11 mouse cellular contexts compared by ENCODE assay signal in genomic region chr6:99202781-99203180, GRCm38 (mm10).
A peak's percentile ranks its signal among the peaks of the same experiment; 100 is the strongest.
DNase-seq lines count a peak whose midpoint lies in the region; ATAC-seq and TF ChIP-seq lines count a peak whose summit lies in the region.
"Had no signal": no experiment of that assay in that cellular context is flagged by ENCODE, and none has a peak within 500 bp of the region (broad histone marks: within the 10 kb centered on the region; RNA-seq: fewer than 3 reads in every experiment).

No protein-coding gene starts in this region.

- no peaks in the 10 kb centered on the region for H3K36me3 ChIP-seq in heart, embryonic 11.5 days (ENCODE audit: control insufficient read depth, insufficient read depth, low read length)
- H3K36me3 ChIP-seq in lung, embryonic 15.5 days = no peaks in the 10 kb centered on the region
- no peaks in the 10 kb centered on the region for H3K36me3 ChIP-seq in forebrain, embryonic 16.5 days (ENCODE audit: control insufficient read depth, insufficient read depth)
- H3K36me3 ChIP-seq in midbrain, embryonic 14.5 days (ENCODE audit: control insufficient read depth, insufficient read depth, low read length) = no peaks in the 10 kb centered on the region
- no peaks in the 10 kb centered on the region for H3K36me3 ChIP-seq in thymus, adult 2 months (ENCODE audit: control insufficient read depth, insufficient read depth, low read length)
- H3K36me3 ChIP-seq: liver, embryonic 12.5 days had no signal

- no peak for TF ChIP-seq POLR2A in thymus, adult 2 months (IDR thresholded peaks at IDR 0.05; ENCODE audit: control insufficient read depth, extremely low read depth, insufficient read depth, low read length, poor library complexity)

- peak overlapping the region; percentile 84 for H3K27ac ChIP-seq in heart, embryonic 11.5 days (ENCODE audit: low read depth, low read length)
- H3K27ac ChIP-seq in lung, embryonic 15.5 days = no peak overlapping the region
- H3K27ac ChIP-seq in forebrain, embryonic 16.5 days (ENCODE audit: low read length) = 0 out of 2 replicates have a peak overlapping the region, but pooled peaks have one; percentile 12
- H3K27ac ChIP-seq in midbrain, embryonic 14.5 days (replicated peaks; ENCODE audit: low read depth, low read length) = no peak overlapping the region; the same call in 1 of the 2 replicates
- H3K27ac ChIP-seq in thymus, adult 2 months (ENCODE audit: control insufficient read depth, insufficient read depth, low read length) = no peak overlapping the region
- H3K27ac ChIP-seq: liver, embryonic 12.5 days had no signal

- H3K9ac ChIP-seq in heart, embryonic 11.5 days (ENCODE audit: low read depth, low read length) = peak overlapping the region; percentile 36; the same call in 1 of the 2 replicates
- H3K9ac ChIP-seq in lung, embryonic 15.5 days = no peak overlapping the region
- 0 out of 2 replicates have a peak overlapping the region, but pooled peaks have one; percentile 18 for H3K9ac ChIP-seq in forebrain, embryonic 16.5 days (replicated peaks; ENCODE audit: low read depth, low read length)
- H3K9ac ChIP-seq in midbrain, embryonic 14.5 days (replicated peaks; ENCODE audit: low read length) = no peak overlapping the region
- H3K9ac ChIP-seq: liver, embryonic 12.5 days had no signal

- no peak for DNase-seq in heart, adult 18-20 months
- DNase-seq in lung, postnatal 36 days = no peak
- peak; percentile 40 for DNase-seq in midbrain, embryonic 14.5 days
- DNase-seq in adrenal gland, postnatal 36 days = no peak
- no peak for DNase-seq in thymus, adult 2 months
- DNase-seq: kidney, postnatal 10 days; thymus, adult 18-20 months had no signal

- peak overlapping the region; percentile 49 for H3K4me3 ChIP-seq in heart, embryonic 11.5 days (ENCODE audit: low read depth, low read length)
- no peak overlapping the region for H3K4me3 ChIP-seq in lung, embryonic 15.5 days
- H3K4me3 ChIP-seq in forebrain, embryonic 16.5 days (replicated peaks; ENCODE audit: low read length) = peak overlapping the region; percentile 10
- no peak overlapping the region for H3K4me3 ChIP-seq in midbrain, embryonic 14.5 days (replicated peaks; ENCODE audit: low read depth, low read length)
- H3K4me3 ChIP-seq in thymus, adult 2 months (ENCODE audit: control insufficient read depth, insufficient read depth, low read length) = no peak overlapping the region
- H3K4me3 ChIP-seq: liver, embryonic 12.5 days had no signal

- no peak for TF ChIP-seq CTCF in thymus, adult 2 months (IDR thresholded peaks at IDR 0.05; ENCODE audit: borderline replicate concordance, control insufficient read depth, extremely low read depth, insufficient read depth, low read length, poor library complexity)

- ATAC-seq in heart, embryonic 11.5 days (replicated peaks; ENCODE audit: insufficient number of reproducible peaks, low FRiP score, low TSS enrichment) = no peak
- no peak for ATAC-seq in lung, embryonic 15.5 days (ENCODE audit: borderline replicate concordance, extremely low read depth, low FRiP score, low TSS enrichment)
- ATAC-seq in forebrain, embryonic 16.5 days = no peak
- ATAC-seq in midbrain, embryonic 14.5 days (ENCODE audit: low FRiP score, low TSS enrichment) = no peak
- ATAC-seq: liver, embryonic 12.5 days had no signal

- peaks cover 61% of the 10 kb centered on the region for H3K4me1 ChIP-seq in heart, embryonic 11.5 days (ENCODE audit: control insufficient read depth, insufficient read depth, low read length)
- H3K4me1 ChIP-seq in lung, embryonic 15.5 days = peaks cover 54% of the 10 kb centered on the region
- H3K4me1 ChIP-seq in forebrain, embryonic 16.5 days (replicated peaks; ENCODE audit: control insufficient read depth, insufficient read depth, low read length) = peaks cover 39% of the 10 kb centered on the region
- peaks cover 68% of the 10 kb centered on the region for H3K4me1 ChIP-seq in midbrain, embryonic 14.5 days (ENCODE audit: control insufficient read depth, insufficient read depth, low read length)
- 0 out of 2 replicates have a peak, but pooled peaks cover 5% of the 10 kb centered on the region for H3K4me1 ChIP-seq in thymus, adult 2 months (replicated peaks; ENCODE audit: control insufficient read depth, insufficient read depth, low read length)

- no peaks in the 10 kb centered on the region for H3K9me3 ChIP-seq in heart, embryonic 11.5 days (replicated peaks; ENCODE audit: control insufficient read depth, low read length)
- H3K9me3 ChIP-seq in lung, embryonic 15.5 days = no peaks in the 10 kb centered on the region
- no peaks in the 10 kb centered on the region for H3K9me3 ChIP-seq in forebrain, embryonic 16.5 days (ENCODE audit: control insufficient read depth, low read length)
- H3K9me3 ChIP-seq in midbrain, embryonic 14.5 days (ENCODE audit: control insufficient read depth, low read length) = no peaks in the 10 kb centered on the region
- H3K9me3 ChIP-seq: liver, embryonic 12.5 days had no signal

- WGBS in heart, embryonic 11.5 days (ENCODE audit: insufficient replicate concordance) = 72% methylated on average over 4 of the region's 4 CpGs
- WGBS in lung, embryonic 15.5 days = 79% methylated on average over 4 of the region's 4 CpGs
- 12% methylated on average over 4 of the region's 4 CpGs for WGBS in forebrain, embryonic 16.5 days
- WGBS in midbrain, embryonic 14.5 days = 37% methylated on average over 4 of the region's 4 CpGs
- 98% methylated on average over 4 of the region's 4 CpGs for WGBS in thymus, adult 2 months

- no peaks in the 10 kb centered on the region for H3K27me3 ChIP-seq in heart, embryonic 11.5 days (ENCODE audit: control insufficient read depth, insufficient read depth, low read length)
- H3K27me3 ChIP-seq in lung, embryonic 15.5 days = no peaks in the 10 kb centered on the region
- no peaks in the 10 kb centered on the region for H3K27me3 ChIP-seq in forebrain, embryonic 16.5 days (replicated peaks; ENCODE audit: control insufficient read depth, insufficient read depth, low read length)
- H3K27me3 ChIP-seq in midbrain, embryonic 14.5 days (ENCODE audit: control insufficient read depth, insufficient read depth, low read length) = no peaks in the 10 kb centered on the region
- H3K27me3 ChIP-seq in thymus, adult 2 months (ENCODE audit: control insufficient read depth, insufficient read depth, low read length) = no peaks in the 10 kb centered on the region

- peak overlapping the region; percentile 66 for H3K4me2 ChIP-seq in heart, embryonic 11.5 days
- peak overlapping the region; percentile 35; the same call in 1 of the 2 replicates for H3K4me2 ChIP-seq in lung, embryonic 15.5 days
- H3K4me2 ChIP-seq in forebrain, embryonic 16.5 days (ENCODE audit: low read length) = peak overlapping the region; percentile 36
- peak overlapping the region; percentile 38 for H3K4me2 ChIP-seq in midbrain, embryonic 14.5 days (ENCODE audit: low read length)

Comparison
In these comparisons a context has a peak if more than half of its experiments do, and no peak if none do; other contexts are left out.
1. H3K27ac ChIP-seq: peak in heart, embryonic 11.5 days (single experiment) and forebrain, embryonic 16.5 days (single experiment); none in lung, embryonic 15.5 days (single experiment), midbrain, embryonic 14.5 days (single experiment) and thymus, adult 2 months (single experiment).
2. H3K4me3 ChIP-seq: peak in heart, embryonic 11.5 days (single experiment) and forebrain, embryonic 16.5 days (single experiment); none in lung, embryonic 15.5 days (single experiment), midbrain, embryonic 14.5 days (single experiment) and thymus, adult 2 months (single experiment).
3. H3K9ac ChIP-seq: peak in heart, embryonic 11.5 days (single experiment) and forebrain, embryonic 16.5 days (single experiment); none in lung, embryonic 15.5 days (single experiment) and midbrain, embryonic 14.5 days (single experiment).
4. Peak in every context shown above with its lines, with median percentiles within 50 percentile points of each other: H3K4me2 ChIP-seq.